Mouse (Mus musculus) layer of hippocampus, postnatal 36 days (tissue): ENCODE results near the gene Kyat3. TPM values are rescaled to one million over a fixed set of nuclear protein-coding genes. Genes with fewer than 3 reads are reported as not detected.
"Not testable (repeated sequence)": the region's sequence is repeated elsewhere in the genome, so short reads cannot be mapped to it uniquely, and the experiment has no call there.

Experiments used
- DNase-seq, 2 experiments: peaks; one replicate each; pipeline ENCODE4 v3.0.0; 2022
- total RNA-seq, 2 experiments: library from RNA; stranded (reverse); gene quantifications; 2 replicates each; pipeline ENCODE4 v1.2.3; 2021

The Kyat3 gene
- total RNA-seq = 1 to 10 TPM; 4.5 to 5.3 TPM

- DNase-seq = peak; percentile 89 to 91
Observed at GRCm38 (mm10) chr3:142700442-142701322, at the start of gene Kyat3. Kyat3 (plus strand) TSS chr3:142701051.

GRCm38 (mm10) chr3:142664723-142665122 is 36.1 kb upstream of the Kyat3 start:
- no peak for DNase-seq

- no peak for DNase-seq
Observed at GRCm38 (mm10) chr3:142674607-142675006, 26.2 kb upstream of the Kyat3 start.

- DNase-seq = no peak
Observed at GRCm38 (mm10) chr3:142687939-142688338, 12.9 kb upstream of the Kyat3 start.

GRCm38 (mm10) chr3:142688353-142688752 is 12.5 kb upstream of the Kyat3 start:
- no peak for DNase-seq

GRCm38 (mm10) chr3:142696517-142696916 is 4.3 kb upstream of the Kyat3 start:
- DNase-seq = no peak

GRCm38 (mm10) chr3:142701407-142701989 is 647 bp downstream of the Kyat3 start:
- DNase-seq = no peak

- DNase-seq = no peak
Observed at GRCm38 (mm10) chr3:142706581-142707444, 6.0 kb downstream of the Kyat3 start.

GRCm38 (mm10) chr3:142708181-142708848 is 7.5 kb downstream of the Kyat3 start:
- not testable (repeated sequence) for DNase-seq

GRCm38 (mm10) chr3:142708849-142709419 is 8.1 kb downstream of the Kyat3 start:
- DNase-seq = peak; percentile 35 to 51

- peak in 1 of 2 experiments; percentile 35 for DNase-seq
Observed at GRCm38 (mm10) chr3:142710360-142711007, 9.6 kb downstream of the Kyat3 start.

- no peak for DNase-seq
Observed at GRCm38 (mm10) chr3:142711372-142711771, 10.5 kb downstream of the Kyat3 start.

GRCm38 (mm10) chr3:142712401-142713040 is 11.7 kb downstream of the Kyat3 start:
- not testable (repeated sequence) for DNase-seq

GRCm38 (mm10) chr3:142725481-142725880 is 24.6 kb downstream of the Kyat3 start:
- DNase-seq = no peak

- no peak for DNase-seq
Observed at GRCm38 (mm10) chr3:142725969-142726672, 25.3 kb downstream of the Kyat3 start.

- DNase-seq = no peak
Observed at GRCm38 (mm10) chr3:142734291-142734690, 33.4 kb downstream of the Kyat3 start.

- DNase-seq = no peak
Observed at GRCm38 (mm10) chr3:142740896-142741295, 40.0 kb downstream of the Kyat3 start.

- DNase-seq = no peak
Observed at GRCm38 (mm10) chr3:142743973-142744898, 43.4 kb downstream of the Kyat3 start.

GRCm38 (mm10) chr3:142745076-142745475 is 44.2 kb downstream of the Kyat3 start:
- no peak for DNase-seq
